Mouse (Mus musculus) gastrocnemius, adult 18-20 months (tissue): ENCODE data around the gene Nudt17. TPM values are rescaled to one million over a fixed set of nuclear protein-coding genes. Genes with fewer than 3 reads are reported as not detected.
"Not testable (repeated sequence)": the region's sequence is repeated elsewhere in the genome, so short reads cannot be mapped to it uniquely, and the experiment has no call there.

Experiments
- DNase-seq: peaks from one replicate; pipeline ENCODE4 v3.0.0; 2021; ENCODE audit warnings: low spot score
- long read RNA-seq, 2 experiments: library from polyadenylated mRNA; stranded (forward); transcript quantifications; one replicate each; pipeline ENCODE4 v2.0.0; 2021
- total RNA-seq, 2 experiments: library from RNA; stranded (reverse); gene quantifications; 2 replicates each; pipeline ENCODE4 v1.2.3; 2021

The Nudt17 gene
- under 1 TPM; 0.50 to 0.76 TPM for total RNA-seq
- long read RNA-seq, experiment 1: 0 reads
- long read RNA-seq, experiment 2: 0 reads

- peak; percentile 71 for DNase-seq
These were observed at the start of gene Nudt17 for GRCm38 (mm10) chr3:96707903-96708683. Nudt17 (minus strand) TSS chr3:96708562.

GRCm38 (mm10) chr3:96757691-96758090 is 49.3 kb upstream of the Nudt17 start:
- peak; percentile 86 for DNase-seq

DNA sequence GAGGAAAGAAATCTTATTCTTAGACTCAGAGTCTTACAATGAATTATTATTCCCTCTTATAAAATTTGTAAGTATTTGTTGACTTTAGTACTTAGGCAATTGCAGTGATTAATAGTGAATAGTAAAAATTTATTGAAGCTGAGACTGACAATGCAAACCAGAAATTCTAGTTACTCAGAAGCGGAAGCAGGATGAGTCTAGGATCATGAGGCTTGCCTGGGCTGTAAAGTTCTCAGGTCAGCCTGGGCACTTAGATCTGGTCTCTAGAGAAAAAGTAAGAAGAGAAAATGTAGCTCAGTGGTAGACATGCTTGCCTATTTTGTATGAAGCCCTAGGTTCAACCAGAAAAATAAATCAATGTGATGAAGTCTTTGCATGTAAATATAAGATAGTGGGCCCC is 47.6 kb upstream of the Nudt17 start:
- no peak for DNase-seq

GRCm38 (mm10) chr3:96746829-96747228 is 38.5 kb upstream of the Nudt17 start:
- DNase-seq: no peak

GRCm38 (mm10) chr3:96744348-96744747 is 36.0 kb upstream of the Nudt17 start:
- DNase-seq: no peak

DNA sequence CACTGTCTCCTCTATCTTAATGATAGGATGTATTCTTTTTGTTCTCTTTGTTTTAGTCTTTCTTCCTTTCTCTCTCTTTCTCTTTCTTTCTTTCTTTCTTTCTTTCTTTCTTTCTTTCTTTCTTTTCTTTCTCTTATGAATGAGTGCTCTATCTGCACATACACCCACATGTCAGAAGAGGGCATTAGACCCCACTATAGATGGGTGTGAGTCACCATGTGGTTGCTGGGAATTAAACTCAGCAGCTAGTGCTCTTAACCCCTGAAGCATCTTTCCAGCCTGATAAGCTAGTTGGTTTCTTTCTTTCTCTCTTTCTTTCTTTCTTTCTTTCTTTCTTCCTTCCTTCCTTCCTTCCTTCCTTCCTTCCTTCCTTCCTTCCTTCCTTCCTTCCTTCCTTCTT is 31.9 kb upstream of the Nudt17 start:
- DNase-seq: not testable (repeated sequence)

- DNase-seq: peak; percentile 56
These were observed 29.6 kb upstream of the Nudt17 start for GRCm38 (mm10) chr3:96737995-96738394.

DNA sequence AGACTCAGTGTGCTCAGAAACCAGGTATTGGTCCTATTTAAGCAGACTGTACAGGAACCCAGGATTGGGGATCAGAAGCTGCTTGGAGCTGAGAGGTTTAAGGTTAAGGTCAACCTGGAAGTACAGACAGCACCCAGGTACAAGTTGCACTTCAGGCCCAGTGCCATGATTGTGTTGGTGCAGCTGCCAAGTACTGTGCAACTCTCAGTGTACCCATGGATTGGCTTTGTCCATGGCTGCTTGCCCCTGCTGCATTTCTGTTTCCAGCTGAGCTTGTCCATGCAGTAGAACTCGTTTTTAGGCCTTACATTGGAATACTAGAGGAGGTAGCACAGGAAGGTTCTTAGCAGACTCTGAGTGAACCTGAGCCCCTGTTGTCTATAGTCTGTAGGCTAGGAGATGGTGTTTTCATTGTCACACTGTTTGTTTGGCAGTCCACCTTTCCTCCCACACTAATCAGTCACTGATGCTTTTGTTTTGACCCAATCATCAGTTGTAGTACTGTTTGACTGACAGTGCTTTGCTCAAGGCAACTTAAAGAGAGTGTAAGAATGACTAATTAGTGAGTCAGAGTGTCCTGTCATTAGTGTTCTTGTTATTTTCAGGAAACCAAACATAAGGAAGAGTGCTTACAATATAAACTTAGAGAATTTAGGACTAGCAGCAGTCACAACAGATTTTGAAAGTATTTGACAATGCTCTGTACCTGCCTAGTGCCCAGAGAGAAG is 28.8 kb upstream of the Nudt17 start:
- no peak for DNase-seq

- DNase-seq: no peak
These were observed 26.8 kb upstream of the Nudt17 start for GRCm38 (mm10) chr3:96735200-96735599.

DNA sequence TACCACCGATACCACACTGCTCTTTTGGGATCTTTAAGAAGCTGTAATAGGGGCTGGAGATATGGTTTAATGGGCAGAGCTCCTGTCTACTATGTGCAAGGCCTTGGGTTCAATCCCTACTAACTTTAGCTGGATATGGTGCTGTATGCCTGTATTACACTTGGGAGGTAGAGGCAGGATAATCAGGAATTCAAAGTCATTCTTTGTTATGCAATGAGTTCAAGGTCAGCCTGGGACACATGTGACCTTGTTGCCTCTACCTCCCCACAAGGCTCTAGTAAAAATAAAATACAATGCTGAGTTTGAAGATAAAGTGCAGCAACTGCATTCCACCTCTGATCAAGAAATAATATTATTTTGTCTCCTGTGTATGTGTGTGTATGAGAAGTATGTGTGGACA is 25.6 kb upstream of the Nudt17 start:
- DNase-seq: no peak

DNA sequence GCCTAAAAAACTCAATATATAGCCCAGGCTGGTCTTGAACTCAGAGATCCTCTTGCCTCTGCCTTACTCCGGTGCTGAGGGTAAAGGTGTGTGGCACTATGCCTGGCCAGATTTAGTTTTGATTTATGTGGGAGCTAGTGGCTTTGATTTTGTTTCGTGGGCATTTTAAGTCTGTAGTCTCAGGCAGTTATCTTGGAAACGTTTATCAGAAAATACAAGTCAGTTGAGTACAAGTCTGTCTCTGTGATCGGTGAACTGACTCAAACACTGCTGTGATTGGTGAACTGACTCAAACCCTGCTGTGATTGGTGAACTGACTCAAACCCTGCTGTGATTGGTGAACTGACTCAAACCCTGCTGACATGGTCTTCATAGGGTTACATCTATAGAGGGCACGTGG is 22.4 kb upstream of the Nudt17 start:
- DNase-seq: no peak

GRCm38 (mm10) chr3:96729403-96729784 is 21.0 kb upstream of the Nudt17 start:
- DNase-seq: no peak

- DNase-seq: no peak
These were observed 20.5 kb upstream of the Nudt17 start for GRCm38 (mm10) chr3:96728634-96729402.

DNA sequence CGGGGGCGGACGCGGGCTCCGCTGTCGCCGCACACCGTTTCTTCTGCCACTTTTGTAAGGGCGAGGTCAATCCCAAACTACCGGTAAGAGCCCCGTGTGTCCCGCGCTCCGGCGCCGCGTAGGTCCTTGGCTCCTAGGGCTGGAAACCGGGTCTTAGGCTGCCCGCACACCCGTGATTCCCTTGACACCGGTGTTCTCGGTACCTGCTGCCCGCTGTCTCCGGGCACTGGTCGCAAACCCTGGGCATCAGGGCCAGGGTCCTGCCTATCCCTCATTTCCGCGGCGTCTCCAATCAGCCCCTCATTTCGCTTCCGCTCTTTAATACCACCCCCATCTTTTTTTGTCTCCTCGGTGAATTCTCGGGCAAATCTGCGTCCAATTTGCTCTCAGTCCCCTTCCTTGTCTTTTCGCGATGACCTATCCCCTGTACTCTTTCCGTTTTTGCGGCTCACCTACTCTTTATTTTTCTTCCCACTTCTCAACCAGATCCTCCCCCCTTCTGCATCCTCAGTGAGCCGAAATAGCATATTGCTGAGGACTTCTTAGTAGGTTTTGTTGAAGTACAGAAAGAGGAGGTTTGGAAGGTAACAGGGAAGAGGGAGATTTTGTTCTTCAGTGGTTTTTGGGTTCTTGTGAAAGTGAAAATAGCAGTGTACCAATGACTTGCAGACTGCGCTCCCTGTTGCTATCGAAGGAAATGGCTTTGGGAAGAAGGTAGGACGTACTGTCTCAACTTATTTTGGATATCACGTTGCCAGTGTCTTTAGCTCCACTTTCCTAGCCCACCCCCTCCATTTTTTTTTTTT is 19.7 kb upstream of the Nudt17 start:
- peak; percentile 16 for DNase-seq

DNA sequence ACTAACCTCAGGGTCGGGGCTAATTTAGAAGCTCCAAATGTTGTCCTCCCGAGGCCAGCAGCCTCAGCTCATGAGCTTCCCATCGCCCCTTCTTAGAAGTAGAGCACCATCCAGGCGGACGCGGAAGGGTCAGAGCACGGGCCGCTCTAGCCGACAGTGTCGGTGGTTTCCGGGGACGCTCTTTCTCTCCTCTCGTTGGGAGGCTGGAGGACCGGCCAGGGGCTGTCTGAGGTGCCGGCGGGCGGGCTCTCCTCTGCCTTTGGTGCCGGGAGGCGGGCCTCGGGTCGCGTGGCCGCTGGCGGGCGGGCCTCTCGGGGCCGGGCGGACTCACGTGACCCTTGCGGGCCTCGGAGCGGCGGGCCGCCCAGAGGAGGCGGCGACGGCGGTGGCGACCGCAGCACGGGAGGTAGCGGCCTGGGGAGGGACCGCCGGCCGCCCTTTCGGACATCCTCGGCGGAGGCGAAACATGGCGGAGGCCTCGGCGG is 19.0 kb upstream of the Nudt17 start, which contains the start of the genes Polr3c and Rnf115:
Polr3c (minus strand) TSS at position 286 of the 485 bp plus-strand sequence.
Rnf115 (plus strand) TSS at position 322 of the 485 bp plus-strand sequence.
- peak; percentile 97 for DNase-seq

- DNase-seq: peak; percentile 26
These were observed 10.8 kb upstream of the Nudt17 start for GRCm38 (mm10) chr3:96719173-96719572.

DNA sequence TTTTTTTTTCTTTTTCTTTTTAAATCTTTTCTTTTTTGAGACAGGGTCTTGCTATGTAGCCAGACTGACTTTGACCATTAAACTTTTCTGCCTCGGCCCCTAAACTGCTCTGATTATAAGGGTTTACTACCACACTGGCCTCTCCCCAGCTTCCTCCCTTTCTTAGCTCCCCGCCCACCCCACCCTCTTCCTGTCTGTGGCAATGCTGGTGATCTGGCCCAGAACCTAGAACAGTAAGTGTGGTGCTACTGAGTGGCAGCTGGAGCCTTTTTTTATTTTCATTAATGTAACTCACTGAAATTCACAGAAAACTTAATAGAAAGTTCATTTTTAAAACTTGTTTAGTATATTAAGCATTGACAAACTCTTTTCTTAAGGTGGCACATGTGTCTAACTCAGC is 7.5 kb upstream of the Nudt17 start:
- no peak for DNase-seq

DNA sequence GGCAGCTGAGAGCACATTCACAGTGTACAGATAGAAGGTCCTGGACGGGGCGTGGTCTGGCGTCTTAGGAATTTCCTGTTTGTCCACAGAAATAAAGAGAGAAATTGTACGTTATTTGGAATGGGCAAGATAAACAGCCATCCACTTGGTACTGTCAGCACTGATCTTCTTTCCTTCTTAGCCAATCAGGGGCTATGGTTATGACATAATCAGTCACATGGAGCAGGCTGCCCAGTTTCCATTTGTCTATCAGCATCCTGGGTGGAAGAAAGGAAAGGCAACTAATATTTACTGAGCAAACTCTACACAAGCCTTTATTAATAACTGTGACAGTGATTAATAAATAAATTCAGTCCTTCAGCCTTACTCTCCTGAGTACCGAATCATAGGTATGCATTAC is 5.9 kb upstream of the Nudt17 start:
- no peak for DNase-seq

GRCm38 (mm10) chr3:96708684-96709064 is 312 bp upstream of the Nudt17 start:
- no peak for DNase-seq

GRCm38 (mm10) chr3:96706984-96707383 is 1.4 kb downstream of the Nudt17 start:
- no peak for DNase-seq

GRCm38 (mm10) chr3:96706217-96706616 is 2.1 kb downstream of the Nudt17 start:
- no peak for DNase-seq
